Mouse (Mus musculus) midbrain, embryonic 14.5 days (tissue): Measurements from ENCODE around the gene Fth1. TPM values are rescaled to one million over a fixed set of nuclear protein-coding genes. Genes with fewer than 3 reads are reported as not detected.
A peak's percentile ranks its signal among the peaks of the same experiment; 100 is the strongest.

Source experiments
- ATAC-seq: fragments of 200-750 bp; cut with Nextera tagmentation; 2 replicates; pipeline ENCODE4 v1.8.0; 2017; ENCODE audit warnings: moderate number of reproducible peaks, moderate library complexity; ENCODE audit not compliant: low FRiP score, low TSS enrichment
- DNase-seq: peaks from one replicate; pipeline ENCODE4 v3.0.0-alpha.2; 2015
- H3K27ac ChIP-seq: fragments of 300-500 bp; sonication (generic); replicated peaks from 2 replicates; pipeline ENCODE4 v1.5.1; 2014; ENCODE audit warnings: mild to moderate bottlenecking, low read depth, low read length, moderate library complexity
- H3K27me3 ChIP-seq: fragments of 300-500 bp; sonication (generic); 2 replicates; pipeline ENCODE4 v1.6.1; 2014; ENCODE audit warnings: low read length, control low read depth, mixed read lengths; ENCODE audit not compliant: control insufficient read depth, insufficient read depth
- H3K36me3 ChIP-seq: fragments of 300-500 bp; sonication (generic); 2 replicates; pipeline ENCODE4 v1.6.1; 2014; ENCODE audit warnings: low read length, control low read depth; ENCODE audit not compliant: control insufficient read depth, insufficient read depth
- H3K4me1 ChIP-seq: fragments of 300-500 bp; sonication (generic); 2 replicates; pipeline ENCODE4 v1.6.1; 2014; ENCODE audit warnings: mild to moderate bottlenecking, antibody characterized with exemption, low read length, control low read depth; ENCODE audit not compliant: control insufficient read depth, insufficient read depth
- H3K4me2 ChIP-seq: fragments of 300-500 bp; sonication (generic); 2 replicates; pipeline ENCODE4 v1.6.1; 2014; ENCODE audit warnings: mild to moderate bottlenecking, low read length, moderate library complexity
- H3K4me3 ChIP-seq: fragments of 300-500 bp; sonication (generic); replicated peaks from 2 replicates; pipeline ENCODE4 v1.5.1; 2014; ENCODE audit warnings: low read depth, low read length
- H3K9ac ChIP-seq: fragments of 300-500 bp; sonication (generic); replicated peaks from 2 replicates; pipeline ENCODE4 v1.6.1; 2014; ENCODE audit warnings: mild to moderate bottlenecking, low read length, moderate library complexity
- H3K9me3 ChIP-seq: fragments of 300-500 bp; sonication (generic); 2 replicates; pipeline ENCODE4 v1.6.1; 2016; ENCODE audit warnings: low read length, control low read depth, mixed read lengths; ENCODE audit not compliant: control insufficient read depth
- WGBS: fragments of 180-500 bp; shearing (Covaris S2); extraction: QIAGEN DNeasy Blood & Tissue Kit; methylation state at CpG from one replicate; pipeline ENCODE4 v1.1.7; 2014; 5-methylcytosine and 5-hydroxymethylcytosine counted together
- polyA plus RNA-seq: library from polyadenylated mRNA; unstranded; fragments of >200 nt; fragmentation: Nextera tagmentation; extraction: Ambion mirVana; gene quantifications from 2 replicates; pipeline ENCODE4 v1.2.1, GENCODE M21; 2014

Fth1 gene
- polyA plus RNA-seq, 1 experiment from 2014 or later = 1,477 TPM

DNA sequence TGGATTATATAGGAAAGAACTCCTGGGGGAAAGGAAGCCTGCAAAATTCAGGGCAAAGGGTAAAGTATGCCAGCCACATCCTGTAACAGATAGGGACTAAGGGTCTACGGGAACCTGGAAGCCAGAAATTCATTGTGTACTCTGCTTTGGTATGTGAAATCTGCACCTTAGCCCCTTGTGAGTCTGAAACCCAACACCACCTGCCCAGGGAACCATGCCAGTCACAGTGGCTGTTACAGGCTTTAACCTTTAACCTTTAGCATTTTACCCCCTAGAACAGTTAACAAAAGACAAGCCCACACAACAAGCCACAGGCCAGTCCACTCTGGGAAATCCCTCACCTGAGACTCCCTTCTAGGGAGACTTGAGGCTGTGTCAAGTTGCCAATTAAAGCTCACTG, 38.6 kb upstream of the Fth1 start:
- DNase-seq = no peak
- H3K4me3 ChIP-seq = no peak overlapping the region
- H3K4me1 ChIP-seq = no peaks in the 10 kb centered on the region
- H3K36me3 ChIP-seq = no peaks in the 10 kb centered on the region
- H3K9me3 ChIP-seq = no peaks in the 10 kb centered on the region
- H3K4me2 ChIP-seq = no peak overlapping the region
- H3K9ac ChIP-seq = no peak overlapping the region
- ATAC-seq = no peak
- 48% methylated on average over 1 of the region's 1 CpGs for WGBS
- H3K27ac ChIP-seq = no peak overlapping the region
- H3K27me3 ChIP-seq = no peaks in the 10 kb centered on the region

DNA sequence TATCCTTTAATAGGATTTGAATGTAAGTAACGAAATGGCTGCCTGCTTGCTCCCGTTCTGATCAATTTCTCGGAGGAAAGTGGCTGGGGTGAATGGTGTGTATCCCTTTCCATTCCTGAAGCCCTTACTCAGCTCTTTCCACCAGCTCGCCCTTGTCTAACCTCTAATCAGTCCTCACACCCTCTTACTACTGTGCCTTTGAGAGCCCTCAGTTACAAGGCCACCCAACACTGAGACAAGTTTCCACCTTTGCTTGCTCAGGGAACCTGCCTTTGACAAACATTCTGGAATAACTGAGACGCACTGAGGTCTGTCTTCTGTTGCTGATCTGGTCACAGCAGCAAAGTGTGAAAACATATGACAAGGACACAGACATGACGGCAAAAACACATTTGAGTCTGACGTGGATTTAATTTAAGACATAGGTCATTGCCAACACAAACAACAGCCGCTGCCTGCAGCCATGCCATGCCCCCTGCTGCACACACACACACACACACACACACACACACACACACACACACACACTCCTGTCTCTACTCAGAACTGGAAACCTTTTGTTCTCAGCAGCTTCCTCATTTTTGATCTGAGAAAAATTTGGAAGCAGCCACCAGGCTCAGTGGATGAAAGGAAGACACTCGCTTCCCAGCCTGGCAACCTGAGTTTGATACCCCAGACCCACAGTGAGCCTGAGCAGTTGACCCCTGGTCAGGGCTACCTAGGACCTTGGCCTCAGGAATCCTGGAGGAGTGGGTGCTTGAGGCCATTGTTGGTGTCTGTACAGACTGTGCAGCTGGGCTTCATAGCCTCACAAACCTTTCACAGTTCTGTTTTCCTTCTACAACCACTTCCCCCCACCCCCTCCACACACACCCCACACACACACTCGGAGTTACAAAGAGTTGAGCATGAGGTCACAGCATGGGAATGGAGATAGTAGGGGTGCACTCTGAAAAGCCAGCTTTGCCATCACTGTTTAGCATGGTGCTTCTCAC, 37.6 kb upstream of the Fth1 start:
- ATAC-seq (no peak), DNase-seq (no peak)
- 74% methylated on average over 10 of the region's 10 CpGs for WGBS
- no peak overlapping the region for H3K4me2 ChIP-seq
- no peak overlapping the region for H3K27ac ChIP-seq
- H3K4me3 ChIP-seq = no peak overlapping the region
- no peaks in the 10 kb centered on the region for H3K9me3 ChIP-seq
- no peaks in the 10 kb centered on the region for H3K36me3 ChIP-seq
- H3K9ac ChIP-seq = no peak overlapping the region
- H3K27me3 ChIP-seq = no peaks in the 10 kb centered on the region
- no peaks in the 10 kb centered on the region for H3K4me1 ChIP-seq

DNA sequence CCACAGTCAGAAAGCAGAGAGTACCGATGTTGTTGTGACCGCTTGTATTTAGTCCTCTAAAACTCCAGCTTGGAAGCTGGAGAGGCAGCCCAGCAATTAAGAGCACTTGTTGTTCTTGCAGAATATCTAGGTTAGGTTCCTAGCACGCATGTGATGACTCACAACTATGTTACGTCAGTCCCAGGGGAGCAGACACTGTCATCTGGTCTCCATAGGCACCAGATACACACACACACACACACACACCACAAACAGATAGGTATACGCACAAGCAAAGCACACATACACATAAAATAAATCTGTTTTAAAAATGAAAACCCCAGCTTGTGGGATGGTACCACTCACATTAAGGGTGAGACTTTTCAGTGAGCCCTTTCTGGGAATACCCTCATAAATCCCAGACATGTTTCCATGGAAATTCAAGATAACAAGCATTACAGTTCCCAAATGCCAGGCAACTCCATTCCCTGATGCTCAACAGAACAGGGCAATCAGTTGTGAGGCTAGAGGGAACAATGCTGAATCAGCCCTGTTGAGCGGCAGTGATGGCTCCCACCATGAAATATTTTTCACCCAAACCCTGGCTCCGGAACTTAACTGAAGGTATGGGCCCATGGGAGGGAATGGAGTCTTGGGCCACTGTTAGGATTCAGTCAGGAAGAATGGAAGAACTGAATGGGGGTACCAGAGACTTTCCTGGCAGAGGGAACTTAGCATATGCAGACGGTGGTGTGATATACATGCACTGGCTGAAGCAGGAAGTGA, 34.4 kb upstream of the Fth1 start:
- no peak for DNase-seq
- Histone ChIP-seq H3K9me3 (no peaks in the 10 kb centered on the region), H3K4me1 (no peaks in the 10 kb centered on the region), H3K9ac (no peak overlapping the region), H3K4me3 (no peak overlapping the region), H3K27me3 (no peaks in the 10 kb centered on the region), H3K27ac (no peak overlapping the region), H3K4me2 (no peak overlapping the region), H3K36me3 (no peaks in the 10 kb centered on the region)
- no peak for ATAC-seq
- 95% methylated on average over 8 of the region's 8 CpGs for WGBS

DNA sequence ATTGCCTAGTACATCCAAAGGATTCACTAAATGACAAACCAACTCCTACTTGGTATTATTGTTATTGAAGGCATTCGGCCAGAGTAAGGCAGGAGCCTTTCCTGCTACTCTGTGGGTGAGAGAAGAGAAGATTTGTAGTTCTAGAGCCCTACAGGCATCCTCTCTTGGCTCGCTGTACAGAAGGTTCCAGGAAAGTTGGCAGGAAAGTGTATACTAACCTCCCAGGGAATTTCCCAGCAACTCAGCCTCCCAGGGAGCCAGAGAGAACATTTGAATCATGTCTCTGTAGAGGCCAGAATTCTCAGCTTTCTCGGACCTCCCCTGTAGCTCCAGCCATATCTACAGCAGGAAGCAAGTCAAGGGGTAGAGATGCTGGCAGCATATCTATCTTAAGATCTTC, 33.4 kb upstream of the Fth1 start:
- 88% methylated on average over 3 of the region's 3 CpGs for WGBS
- DNase-seq (no peak), ATAC-seq (no peak)
- no peak overlapping the region for H3K4me3 ChIP-seq
- no peaks in the 10 kb centered on the region for H3K27me3 ChIP-seq
- no peaks in the 10 kb centered on the region for H3K9me3 ChIP-seq
- no peak overlapping the region for H3K9ac ChIP-seq
- H3K36me3 ChIP-seq = no peaks in the 10 kb centered on the region
- no peak overlapping the region for H3K27ac ChIP-seq
- no peak overlapping the region for H3K4me2 ChIP-seq
- no peaks in the 10 kb centered on the region for H3K4me1 ChIP-seq

DNA sequence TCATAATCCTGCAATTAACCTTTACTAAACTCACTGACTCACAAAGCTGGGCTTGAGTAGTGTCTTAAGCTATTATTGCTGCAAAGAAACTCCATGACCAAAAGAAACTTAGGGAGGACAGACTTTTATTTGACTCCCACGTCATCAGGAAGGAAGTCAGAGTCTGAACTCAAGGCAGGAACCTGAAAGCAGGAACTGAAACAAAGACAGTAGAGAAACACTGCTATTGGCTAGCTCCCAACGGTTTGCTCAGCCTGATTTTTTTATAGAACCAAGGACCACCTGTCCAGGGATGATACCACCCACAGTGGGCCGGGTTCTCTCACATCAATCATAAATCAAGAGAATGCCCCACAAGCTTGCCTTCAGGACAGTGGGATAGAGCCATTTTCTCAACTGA, 28.0 kb upstream of the Fth1 start:
- Histone ChIP-seq H3K27ac (no peak overlapping the region), H3K9ac (no peak overlapping the region), H3K4me2 (no peak overlapping the region), H3K9me3 (no peaks in the 10 kb centered on the region), H3K36me3 (no peaks in the 10 kb centered on the region), H3K4me3 (no peak overlapping the region), H3K4me1 (0 out of 2 replicates have a peak, but pooled peaks cover 4% of the 10 kb centered on the region), H3K27me3 (no peaks in the 10 kb centered on the region)
- DNase-seq (no peak), ATAC-seq (no peak)
- 80% methylated on average over 3 of the region's 3 CpGs for WGBS

DNA sequence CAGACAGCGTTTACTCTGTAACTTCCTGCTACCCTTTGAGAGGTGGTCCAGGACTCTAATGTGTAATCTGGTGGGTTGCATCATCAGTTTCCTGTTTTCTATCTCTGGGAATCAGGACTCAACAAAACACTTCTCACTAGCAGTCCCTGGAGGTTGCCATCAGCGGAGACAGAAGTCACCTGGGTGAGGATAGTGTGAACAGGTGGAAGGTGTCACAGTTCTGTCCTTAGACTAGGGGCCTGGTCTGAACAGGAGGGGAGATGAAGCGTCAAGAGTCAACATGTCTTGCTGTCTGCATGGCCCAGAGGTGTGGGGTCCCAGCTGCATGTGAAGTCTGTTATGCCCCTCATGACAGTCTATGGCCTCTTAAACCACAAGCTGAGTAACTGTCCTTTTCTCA, 27.5 kb upstream of the Fth1 start:
- H3K27ac ChIP-seq = no peak overlapping the region
- no peak overlapping the region for H3K4me3 ChIP-seq
- ATAC-seq (no peak), DNase-seq (no peak)
- H3K36me3 ChIP-seq = no peaks in the 10 kb centered on the region
- no peaks in the 10 kb centered on the region for H3K9me3 ChIP-seq
- H3K4me2 ChIP-seq = no peak overlapping the region
- H3K9ac ChIP-seq = no peak overlapping the region
- WGBS = 93% methylated on average over 3 of the region's 3 CpGs
- H3K4me1 ChIP-seq = 0 out of 2 replicates have a peak, but pooled peaks cover 4% of the 10 kb centered on the region
- no peaks in the 10 kb centered on the region for H3K27me3 ChIP-seq

DNA sequence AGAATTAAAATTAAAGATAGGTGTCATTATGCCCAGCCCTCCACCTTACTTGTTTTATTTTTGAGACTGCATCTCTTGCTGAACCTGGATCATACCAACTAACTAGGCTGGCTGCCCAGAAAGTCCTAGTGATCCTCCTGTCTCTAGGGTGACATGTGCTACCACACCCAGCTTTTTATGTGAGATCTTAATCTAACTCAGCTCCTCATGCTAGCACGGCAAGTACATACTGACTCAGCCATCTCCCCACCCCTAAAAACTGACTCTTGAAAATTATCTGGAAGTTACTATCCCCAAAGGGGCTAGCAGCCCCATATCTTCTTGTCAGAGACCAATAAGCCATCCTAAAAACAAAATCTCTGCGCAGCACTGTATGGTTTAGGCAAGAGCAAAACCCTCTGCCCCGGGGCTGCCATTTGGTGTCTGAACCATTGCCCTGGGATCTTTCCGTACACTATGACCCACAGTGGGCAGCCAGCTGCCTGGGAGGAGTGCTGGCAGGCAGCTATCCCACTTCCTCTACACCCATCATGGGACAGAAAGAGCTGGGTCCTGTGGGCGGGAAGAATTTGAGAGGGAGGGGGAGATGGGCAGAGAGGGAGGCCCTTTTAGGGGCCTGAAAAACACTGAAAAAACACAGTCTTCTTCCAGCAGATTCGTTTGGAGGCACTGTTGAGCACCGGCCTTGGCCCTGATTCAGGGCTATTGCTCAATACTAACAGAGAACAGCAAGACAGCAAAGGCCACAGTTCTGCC, 26.2 kb upstream of the Fth1 start:
- no peak overlapping the region for H3K4me2 ChIP-seq
- no peaks in the 10 kb centered on the region for H3K9me3 ChIP-seq
- no peak overlapping the region for H3K4me3 ChIP-seq
- H3K27me3 ChIP-seq = no peaks in the 10 kb centered on the region
- WGBS = 53% methylated on average over 7 of the region's 7 CpGs
- no peaks in the 10 kb centered on the region for H3K36me3 ChIP-seq
- H3K27ac ChIP-seq = no peak overlapping the region
- H3K4me1 ChIP-seq = 0 out of 2 replicates have a peak, but pooled peaks cover 4% of the 10 kb centered on the region
- H3K9ac ChIP-seq = no peak overlapping the region
- peak; percentile 39 for DNase-seq
- no peak for ATAC-seq

DNA sequence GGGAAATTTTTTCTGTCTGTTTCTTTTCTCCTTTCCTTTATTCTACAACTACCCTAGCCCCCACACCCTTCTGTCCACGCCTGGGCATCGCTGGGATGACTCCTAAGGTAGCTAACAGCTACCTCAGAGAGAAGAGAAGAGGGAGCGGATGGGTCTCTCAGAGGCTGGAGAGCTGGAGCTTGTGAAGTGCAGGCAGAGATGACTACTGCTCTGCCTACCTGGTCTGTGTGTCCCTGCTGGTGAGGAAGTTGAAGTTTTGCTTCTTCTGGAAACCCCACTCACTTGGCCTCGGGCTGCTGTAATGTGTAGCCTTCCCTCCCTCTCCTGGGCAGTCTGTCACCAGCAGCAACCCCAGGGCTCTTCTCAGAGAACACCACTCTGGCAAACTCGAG, 25.6 kb upstream of the Fth1 start:
- no peaks in the 10 kb centered on the region for H3K27me3 ChIP-seq
- 44% methylated on average over 5 of the region's 5 CpGs for WGBS
- 0 out of 2 replicates have a peak overlapping the region, but pooled peaks have one; percentile 22 for H3K27ac ChIP-seq

More for the DNA sequence above, 25.6 kb upstream of the Fth1 start:
- no peak overlapping the region for H3K4me2 ChIP-seq
- no peaks in the 10 kb centered on the region for H3K36me3 ChIP-seq
- ATAC-seq (no peak), DNase-seq (no peak)
- H3K9ac ChIP-seq = no peak overlapping the region
- H3K9me3 ChIP-seq = no peaks in the 10 kb centered on the region
- 0 out of 2 replicates have a peak, but pooled peaks cover 4% of the 10 kb centered on the region for H3K4me1 ChIP-seq
- H3K4me3 ChIP-seq = no peak overlapping the region
